Mouse (Mus musculus) liver, embryonic 14.5 days (tissue): Measurements from ENCODE around the gene Pigu.

Experiments used
- CTCF ChIP-seq: IDR thresholded peaks from 2 replicates; pipeline ENCODE4 v1.5.1; 2016; ENCODE audit warnings: antibody characterized with exemption, low read depth, control low read depth
- EP300 ChIP-seq: IDR thresholded peaks from 2 replicates; pipeline ENCODE4 v1.6.1; 2016; ENCODE audit warnings: antibody characterized with exemption, low read depth

DNA sequence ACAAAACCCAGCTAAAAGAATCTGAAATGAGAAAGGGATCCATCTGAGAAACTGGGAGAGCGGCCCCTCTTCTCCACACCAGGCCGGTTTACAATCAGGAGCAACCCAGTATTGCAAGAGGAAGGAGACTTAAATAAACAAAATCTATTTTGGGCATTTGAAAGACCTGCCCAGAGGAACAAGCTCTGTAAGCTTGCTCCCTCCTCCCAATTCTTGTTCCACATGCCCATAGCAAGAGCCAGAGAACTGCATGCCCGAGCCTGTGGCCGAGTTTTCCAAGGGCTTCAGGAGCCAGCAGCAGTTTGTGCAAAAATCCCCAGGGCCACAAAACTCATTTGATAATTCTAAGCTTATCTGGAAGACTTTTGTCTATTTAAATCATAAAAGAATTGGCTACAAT is 57.7 kb downstream of the Pigu start:
- TF ChIP-seq CTCF (no peak), EP300 (no peak)
